Mouse (Mus musculus) embryo, embryonic 10.5 days (tissue): ENCODE measurements around the gene Tle2.

Experiments used
- DNase-seq: peaks from one replicate; pipeline ENCODE4 v3.0.0-alpha.2; 2015; ENCODE audit warnings: low spot score

Tle2 gene

DNA sequence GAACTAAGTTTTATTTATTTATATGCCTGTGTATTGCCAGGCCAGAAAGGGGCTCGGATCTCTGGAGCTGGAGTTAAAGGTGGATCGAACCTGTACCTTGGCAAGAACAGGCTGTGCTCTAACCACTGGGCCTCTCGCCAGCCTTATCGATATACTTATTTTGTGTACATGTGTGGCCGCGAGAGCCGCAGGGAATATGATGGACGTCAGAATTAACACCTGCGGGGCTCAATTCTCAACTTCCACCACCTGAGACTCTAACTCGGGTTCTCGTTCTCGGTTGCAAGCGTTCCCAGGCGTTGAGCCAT, 31.3 kb downstream of the Tle2 start:
- no peak for DNase-seq

DNA sequence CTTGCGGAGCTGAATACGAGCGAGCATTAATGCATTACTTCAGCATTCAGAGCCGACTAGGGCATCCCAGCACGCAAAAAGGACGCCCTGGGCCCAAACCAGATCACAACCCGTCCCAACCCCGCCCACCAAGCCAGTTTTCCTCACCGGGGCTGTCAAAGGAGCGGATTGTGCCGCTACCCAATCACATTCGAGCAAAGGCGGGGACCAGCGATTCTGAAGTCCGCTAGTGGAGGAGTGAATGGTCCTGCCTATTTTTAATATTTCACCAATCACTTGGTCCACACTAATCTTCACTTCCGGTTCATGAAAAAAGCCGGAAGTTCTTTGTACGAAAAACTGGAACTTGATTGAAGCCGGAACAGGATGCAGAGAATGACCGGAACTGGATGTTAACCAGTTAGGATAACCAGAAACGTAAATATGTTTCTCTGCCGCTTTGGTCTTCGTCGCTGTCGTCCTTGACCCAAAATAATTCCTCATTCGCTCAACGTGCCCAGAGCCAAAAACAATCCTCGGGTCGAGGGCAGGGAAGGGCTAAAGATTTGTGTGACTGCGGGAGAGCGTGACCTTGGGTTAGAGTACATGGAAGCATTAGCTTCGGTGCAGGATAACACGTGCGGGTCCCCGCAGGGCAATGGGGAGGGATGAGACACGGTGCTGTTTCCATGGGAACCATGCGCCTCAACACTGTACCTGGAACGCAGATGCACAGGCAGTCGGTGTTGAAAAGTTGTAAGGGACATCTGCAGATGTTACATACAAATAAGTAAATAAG, 31.8 kb downstream of the Tle2 start, which contains the start of gene BC025920:
BC025920 (plus strand) TSS at position 297 of the 778 bp plus-strand sequence.
- DNase-seq: peak; percentile 99

DNA sequence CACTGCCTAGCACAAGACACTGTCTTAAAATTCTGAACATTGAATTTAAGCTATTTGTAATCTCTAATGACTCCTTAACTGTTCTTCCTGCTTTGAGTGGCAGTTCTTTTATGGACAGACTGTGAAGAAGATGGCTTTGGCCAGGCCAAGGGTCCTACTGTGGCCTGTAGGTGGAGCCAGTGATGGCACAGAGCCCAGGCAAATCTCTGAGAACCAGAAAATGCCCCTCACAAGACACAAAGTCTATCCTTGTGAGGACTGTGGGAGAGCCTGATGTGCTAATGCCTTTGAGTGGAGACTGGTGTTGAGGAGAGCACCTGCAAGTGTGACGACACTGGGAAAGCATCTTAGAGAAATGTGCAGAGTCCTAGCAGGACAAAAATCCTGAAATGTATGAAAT, 33.9 kb downstream of the Tle2 start:
- no peak for DNase-seq

DNA sequence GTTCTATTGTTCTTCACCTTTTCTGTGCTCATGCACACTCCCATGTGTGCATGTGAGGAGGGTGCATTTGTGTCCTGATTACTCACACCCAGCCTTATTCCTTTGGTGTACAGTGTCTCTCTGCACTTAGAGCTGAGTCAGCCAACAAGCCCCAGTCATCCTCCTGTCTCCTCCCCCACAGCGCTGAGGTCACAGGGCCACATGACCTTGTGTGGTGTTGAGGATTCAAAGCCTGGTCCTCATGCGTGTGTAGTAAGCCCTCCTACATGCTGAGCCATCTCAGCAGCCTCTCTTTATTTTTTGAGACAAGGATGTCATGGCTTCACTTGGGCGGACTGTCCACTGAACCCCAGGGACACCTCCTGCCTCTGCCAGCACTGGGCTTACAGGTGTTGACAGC, 38.4 kb downstream of the Tle2 start:
- DNase-seq: no peak

DNA sequence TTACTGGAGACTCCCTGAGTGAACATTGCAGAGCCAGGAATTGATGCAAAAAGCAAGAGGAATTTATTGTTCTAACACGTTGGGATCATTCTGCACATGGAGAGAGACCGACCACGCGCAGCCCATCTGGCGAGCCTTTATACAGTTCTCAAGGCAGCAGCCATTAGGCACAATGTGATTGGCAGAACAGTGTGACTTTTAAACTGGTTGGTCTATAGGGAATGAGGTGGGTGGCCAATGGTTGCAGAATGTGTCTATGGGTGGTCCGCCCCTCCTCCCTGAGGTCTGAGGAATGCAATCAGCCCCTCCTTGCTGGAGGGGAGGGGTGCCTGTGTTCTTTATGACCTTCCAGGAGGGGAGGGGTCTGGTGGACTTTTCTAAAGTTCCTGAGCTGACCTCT, 41.1 kb downstream of the Tle2 start:
- DNase-seq: peak; percentile 58

DNA sequence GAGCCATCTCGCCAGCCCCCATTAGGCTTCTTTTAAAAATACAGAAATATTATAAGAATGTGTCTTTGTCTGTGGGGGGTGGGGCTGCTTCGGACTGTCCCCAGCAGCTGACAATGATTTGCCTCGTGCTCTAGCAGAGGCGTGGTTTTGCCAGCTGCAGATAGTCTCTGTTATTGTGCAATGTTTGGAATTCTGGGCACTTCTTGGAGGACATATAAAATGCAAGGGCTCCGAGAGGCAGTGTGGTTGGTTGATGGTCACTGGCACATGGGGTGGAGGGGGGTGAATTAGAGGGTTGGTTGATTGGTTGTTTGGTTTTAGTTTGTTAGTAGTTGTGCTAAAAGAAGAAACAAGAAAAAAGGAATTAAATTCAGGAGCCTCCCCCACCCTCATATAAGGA, 45.6 kb downstream of the Tle2 start:
- no peak for DNase-seq

DNA sequence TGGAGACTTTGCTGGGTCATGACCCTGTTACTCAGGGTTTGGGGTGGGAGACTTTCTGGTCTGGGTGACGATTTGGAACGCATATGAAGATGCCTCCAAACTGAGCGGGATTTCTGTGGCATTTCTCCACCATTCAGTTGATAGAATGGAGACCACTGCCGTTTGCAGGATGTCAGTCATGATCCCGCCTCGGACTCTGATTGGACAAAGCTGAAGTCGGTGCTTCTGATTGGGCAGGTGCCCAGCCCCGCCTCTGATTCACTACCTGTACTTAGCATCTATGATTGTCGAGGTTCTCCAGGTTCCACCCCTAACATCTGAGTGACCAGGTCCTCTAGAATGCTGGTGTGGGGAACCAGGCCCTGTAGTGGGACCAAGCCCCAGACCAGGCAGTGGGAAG, 46.4 kb downstream of the Tle2 start:
- DNase-seq: no peak

DNA sequence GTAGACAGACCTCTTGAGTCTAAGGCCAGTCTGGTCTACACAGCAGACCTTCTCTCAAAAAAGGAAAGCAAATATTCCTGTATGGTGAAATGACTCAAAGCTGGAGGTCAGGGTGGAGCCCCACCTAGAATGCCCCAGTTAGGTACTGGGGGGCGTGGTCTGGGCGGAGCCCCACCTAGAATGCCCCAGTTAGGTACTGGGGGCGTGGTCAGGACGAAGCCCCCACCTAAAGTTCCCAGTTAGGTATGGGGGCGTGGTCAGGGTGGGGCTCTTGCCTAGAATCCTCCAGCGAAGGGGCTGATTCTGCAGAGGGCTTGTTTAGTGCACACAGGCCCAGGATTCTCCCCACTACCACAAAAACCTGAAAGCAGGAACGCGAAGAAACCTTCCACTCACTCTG, 49.1 kb downstream of the Tle2 start:
- DNase-seq: no peak

DNA sequence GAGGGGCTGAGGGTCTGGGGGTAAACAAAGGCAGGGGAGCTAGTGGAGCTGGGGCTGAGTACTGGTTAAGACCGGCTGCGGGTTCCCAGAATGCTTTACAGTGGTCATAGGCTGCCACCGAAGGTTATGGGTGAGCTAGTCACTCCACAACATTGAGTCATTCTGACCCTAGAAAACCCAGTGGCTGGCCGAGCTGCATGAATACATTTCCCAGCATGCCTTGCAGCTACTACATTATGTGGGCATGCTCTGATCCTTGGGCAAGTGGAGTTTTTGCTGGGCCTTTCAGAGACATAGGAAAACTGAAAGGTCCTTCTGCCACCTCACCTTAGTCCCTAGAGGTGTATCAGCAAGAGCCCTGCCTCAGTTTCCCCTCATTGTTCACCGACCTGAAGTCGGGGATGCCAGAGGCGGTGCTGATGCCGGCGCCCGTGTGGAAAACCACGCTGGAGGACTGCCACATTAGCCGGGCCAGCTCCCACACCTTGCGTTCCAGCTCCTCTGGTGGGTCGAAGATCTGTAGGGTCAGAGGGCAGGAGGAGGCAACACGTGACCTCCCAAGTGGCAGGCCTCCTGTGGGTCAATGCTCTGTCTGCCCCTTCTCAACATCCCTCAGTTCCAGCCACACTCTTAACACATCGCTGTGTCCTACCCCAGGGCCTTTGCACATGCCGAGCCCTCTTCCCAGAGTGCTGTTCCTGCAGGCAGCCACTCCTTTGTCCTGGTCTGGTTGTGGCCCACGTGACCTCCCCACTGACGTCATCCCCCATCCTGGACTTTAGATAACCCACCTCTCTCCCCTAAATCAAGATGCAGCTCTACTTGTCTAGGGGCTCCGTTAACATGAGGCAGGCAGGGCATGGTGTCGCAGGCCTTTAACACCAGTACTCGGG, 52.0 kb downstream of the Tle2 start:
- DNase-seq: no peak

DNA sequence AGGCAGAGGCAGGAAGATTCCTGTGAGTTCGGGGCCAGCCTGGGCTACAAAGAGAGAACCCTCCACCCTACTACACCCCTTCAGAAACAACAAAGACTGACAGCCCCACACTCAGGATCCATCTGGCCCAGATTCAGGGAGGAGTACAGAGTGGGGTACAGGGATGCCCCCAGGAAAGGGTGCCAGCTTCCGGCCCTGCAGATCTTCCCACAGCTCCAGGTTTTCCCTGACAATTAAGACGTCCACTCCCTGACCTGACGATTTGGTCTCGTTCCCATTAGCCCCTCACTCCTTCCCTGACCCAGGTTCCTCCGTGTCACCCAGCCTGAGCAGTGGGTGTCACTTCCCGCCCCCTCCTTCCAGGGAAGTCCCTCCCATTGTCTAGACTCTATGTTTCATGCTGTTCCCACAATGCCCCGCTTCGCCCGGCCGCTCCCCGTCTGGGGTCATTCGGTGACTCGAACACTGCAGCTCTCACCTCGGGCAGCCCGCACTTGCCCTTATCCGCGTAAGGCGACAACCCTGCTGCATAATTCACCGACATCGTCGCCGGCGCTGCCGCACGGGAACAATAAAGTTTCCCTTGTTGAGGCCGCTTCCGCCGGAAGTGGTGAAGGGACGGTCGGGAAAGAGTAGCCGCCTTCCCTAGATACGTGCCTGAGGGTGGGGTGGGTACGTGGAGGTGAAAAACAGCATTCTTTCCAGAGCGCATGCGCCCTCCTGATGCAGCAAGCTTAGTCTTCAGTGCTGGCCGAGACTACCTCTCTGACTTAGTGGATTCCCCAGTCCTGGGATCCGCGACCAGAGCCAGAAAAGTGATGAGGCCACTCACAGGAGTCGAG, 52.9 kb downstream of the Tle2 start, which contains the start of gene Sirt6:
Sirt6 (minus strand) TSS at position 804 of the 842 bp plus-strand sequence.
- peak; percentile 96 for DNase-seq

DNA sequence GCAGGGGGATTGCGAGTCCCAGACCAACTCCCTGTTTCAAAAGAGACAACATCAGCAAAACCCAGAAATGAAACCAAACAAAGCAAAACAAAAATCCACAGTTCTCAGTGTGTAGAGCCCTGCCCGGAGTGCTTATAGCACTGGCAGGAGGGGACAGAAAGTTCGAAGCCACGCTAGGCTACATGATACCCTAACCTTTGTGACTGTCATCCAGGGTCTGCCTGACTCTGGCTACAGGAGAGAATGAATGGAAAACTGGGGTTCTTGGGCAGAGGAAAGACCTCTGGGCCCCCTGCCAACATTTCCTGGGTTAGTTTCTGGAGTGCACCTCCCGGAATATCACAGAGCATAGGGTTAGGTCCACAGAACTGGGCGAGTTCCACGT, 53.5 kb downstream of the Tle2 start:
- DNase-seq: no peak

DNA sequence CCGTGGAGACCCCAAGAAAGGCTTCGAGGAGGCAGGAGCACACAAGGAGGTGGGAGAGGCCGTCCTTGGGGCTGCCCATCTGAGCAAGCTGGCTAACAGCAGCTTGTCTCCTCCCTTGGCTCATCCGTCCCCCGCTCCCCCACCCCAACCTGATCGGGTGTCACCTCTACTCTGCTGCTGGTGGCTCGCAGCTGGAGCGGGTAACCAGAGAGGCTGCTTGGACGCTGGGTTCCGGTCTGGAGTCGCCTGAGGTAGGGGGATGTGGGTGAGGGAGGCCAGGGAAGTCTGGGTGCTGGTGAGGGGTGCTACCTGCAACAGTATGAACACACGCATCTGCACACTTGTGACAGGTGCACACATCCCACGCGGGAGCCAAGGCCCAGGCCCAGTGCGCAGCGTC, 54.0 kb downstream of the Tle2 start, which contains the start of gene Ankrd24:
Ankrd24 (plus strand) TSS at position 151 of the 400 bp plus-strand sequence.
- DNase-seq: no peak

DNA sequence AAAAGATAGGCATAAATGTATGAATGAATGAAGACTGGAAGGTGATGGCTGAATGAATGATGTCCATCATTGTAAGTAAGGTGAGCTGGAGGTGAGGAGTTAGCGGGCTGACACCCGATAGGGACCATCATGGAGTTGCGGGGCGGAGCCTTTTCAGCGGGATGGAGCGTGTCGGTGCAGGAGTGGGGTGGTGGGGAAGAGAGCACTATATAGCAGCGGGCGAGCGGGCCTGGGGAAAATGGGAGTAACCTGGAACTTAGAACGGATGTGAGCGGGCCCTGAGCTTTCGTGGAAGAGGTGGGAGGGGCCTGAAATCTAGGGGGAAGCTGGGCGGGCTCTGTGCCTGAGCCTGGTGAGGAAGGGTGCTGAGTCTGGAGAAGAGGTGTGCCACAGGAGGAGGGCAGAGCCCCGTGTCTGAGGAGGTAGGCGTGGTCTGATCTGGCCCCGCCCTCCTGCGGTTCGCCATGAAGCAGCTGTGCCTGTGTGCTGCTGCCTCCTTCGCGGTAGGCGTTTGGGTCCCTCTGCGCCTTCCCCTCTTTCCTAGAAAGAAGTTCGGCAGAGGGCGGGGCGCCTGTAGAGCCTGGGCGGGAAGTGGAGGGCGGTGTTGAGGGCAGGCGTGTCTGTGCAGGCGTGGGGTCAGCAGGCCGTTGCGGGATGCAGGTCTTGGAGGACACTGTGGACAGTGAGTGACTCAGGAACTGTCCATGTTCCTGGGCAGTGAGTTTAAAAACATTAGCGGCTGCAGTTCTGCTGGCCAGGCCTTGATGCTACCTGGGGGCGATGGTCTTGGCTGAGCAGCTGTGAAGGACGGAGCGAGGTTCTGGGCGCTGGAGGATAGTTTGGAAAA, 59.1 kb downstream of the Tle2 start:
- peak; percentile 87 for DNase-seq

DNA sequence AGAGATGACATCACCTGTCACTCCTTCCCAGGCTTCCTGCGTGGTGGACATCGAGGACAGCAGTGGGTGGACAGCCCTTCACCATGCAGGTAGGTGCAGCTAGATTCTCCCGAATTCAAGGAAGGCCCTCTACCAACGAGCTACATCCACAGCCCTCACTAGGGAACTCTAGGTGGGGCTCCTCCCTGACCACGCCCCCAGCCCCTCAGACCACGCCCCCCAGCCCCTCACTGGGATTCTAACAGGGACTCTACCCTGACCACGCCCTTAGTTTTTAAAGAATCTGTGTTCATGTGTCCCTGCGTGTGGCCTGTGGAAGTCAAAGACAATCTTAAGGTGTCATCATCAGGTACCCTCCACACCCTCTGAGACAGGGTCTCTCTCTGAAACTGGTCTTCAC, 62.0 kb downstream of the Tle2 start:
- DNase-seq: no peak

DNA sequence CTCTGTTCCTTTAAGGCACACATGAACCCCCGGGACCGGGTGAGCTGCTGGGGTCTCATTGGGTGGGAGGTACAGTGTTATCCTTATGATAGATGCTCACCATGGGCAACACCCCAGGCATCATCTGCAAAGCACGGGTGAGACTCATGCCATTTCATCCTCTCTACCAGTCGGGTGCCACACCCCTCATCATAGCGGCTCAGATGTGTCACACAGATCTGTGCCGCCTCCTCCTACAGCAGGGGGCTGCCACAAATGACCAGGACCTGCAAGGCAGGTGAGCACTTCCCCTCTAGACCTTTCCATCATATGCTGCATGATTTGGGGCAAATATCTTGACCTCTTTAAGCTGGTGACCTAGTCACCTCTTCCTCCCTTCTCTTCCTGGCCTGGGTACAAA, 63.7 kb downstream of the Tle2 start:
- no peak for DNase-seq
